Mouse (Mus musculus) hindbrain, embryonic 11.5 days (tissue): ENCODE measurements around the gene Styx. TPM values are rescaled to one million over a fixed set of nuclear protein-coding genes. Genes with fewer than 3 reads are reported as not detected.
"Not testable (repeated sequence)": the region's sequence is repeated elsewhere in the genome, so short reads cannot be mapped to it uniquely, and the experiment has no call there.

ENCODE experiments used
- ATAC-seq: fragments of 200-750 bp; cut with Nextera tagmentation; 2 replicates; pipeline ENCODE4 v1.8.0; 2017; ENCODE audit warnings: mild to moderate bottlenecking, moderate TSS enrichment, moderate library complexity; ENCODE audit not compliant: low FRiP score
- DNase-seq: peaks from one replicate; pipeline ENCODE4 v3.0.0-alpha.2; 2015; ENCODE audit warnings: low spot score
- H3K27ac ChIP-seq: fragments of 300-500 bp; sonication (generic); 2 replicates; pipeline ENCODE4 v1.5.1; 2014; ENCODE audit warnings: mild to moderate bottlenecking, low read depth, low read length
- H3K27me3 ChIP-seq: fragments of 300-500 bp; sonication (generic); 2 replicates; pipeline ENCODE4 v1.6.1; 2014; ENCODE audit warnings: mild to moderate bottlenecking, low read length, moderate library complexity, mixed read lengths; ENCODE audit not compliant: control insufficient read depth, insufficient read depth
- H3K36me3 ChIP-seq: fragments of 300-500 bp; sonication (generic); 2 replicates; pipeline ENCODE4 v1.6.1; 2014; ENCODE audit warnings: mild to moderate bottlenecking, low read length, moderate library complexity, mixed read lengths; ENCODE audit not compliant: control insufficient read depth, insufficient read depth
- H3K4me1 ChIP-seq: fragments of 300-500 bp; sonication (generic); replicated peaks from 2 replicates; pipeline ENCODE4 v1.6.1; 2014; ENCODE audit warnings: low read length, mixed read lengths; ENCODE audit not compliant: control insufficient read depth, insufficient read depth
- H3K4me2 ChIP-seq: fragments of 300-500 bp; sonication (generic); replicated peaks from 2 replicates; pipeline ENCODE4 v1.6.1; 2014; ENCODE audit warnings: mild to moderate bottlenecking, low read depth, low read length
- H3K4me3 ChIP-seq: fragments of 300-500 bp; sonication (generic); 2 replicates; pipeline ENCODE4 v1.5.1; 2014; ENCODE audit warnings: low read depth, low read length
- H3K9ac ChIP-seq: fragments of 300-500 bp; sonication (generic); 2 replicates; pipeline ENCODE4 v1.6.1; 2014; ENCODE audit warnings: low read depth, low read length
- H3K9me3 ChIP-seq: fragments of 300-500 bp; sonication (generic); 2 replicates; pipeline ENCODE4 v1.6.1; 2016; ENCODE audit warnings: low read length; ENCODE audit not compliant: control insufficient read depth
- WGBS: fragments of 180-500 bp; shearing (Covaris S2); extraction: QIAGEN DNeasy Blood & Tissue Kit; methylation state at CpG from one replicate; pipeline ENCODE4 v1.1.7; 2014; 5-methylcytosine and 5-hydroxymethylcytosine counted together
- polyA plus RNA-seq: library from polyadenylated mRNA; unstranded; fragments of >200 nt; fragmentation: Nextera tagmentation; extraction: Ambion mirVana; gene quantifications from 2 replicates; pipeline ENCODE4 v1.2.1, GENCODE M21; 2014

Gene Styx
- polyA plus RNA-seq, 1 experiment from 2014 or later: 51.6 TPM

- H3K27ac ChIP-seq: peak overlapping the region; percentile 68
- 26% methylated on average over 10 of the region's 10 CpGs for WGBS
- ATAC-seq (peak; percentile 61), DNase-seq (peak; percentile 38)
- peaks cover 4% of the 10 kb centered on the region; the same call in 1 of the 2 replicates for H3K4me1 ChIP-seq
- H3K9ac ChIP-seq: peak overlapping the region; percentile 24; the same call in 1 of the 2 replicates
- H3K9me3 ChIP-seq: no peaks in the 10 kb centered on the region
- no peaks in the 10 kb centered on the region for H3K27me3 ChIP-seq
- no peak overlapping the region for H3K4me2 ChIP-seq
- no peak overlapping the region for H3K4me3 ChIP-seq
- H3K36me3 ChIP-seq: 0 out of 2 replicates have a peak, but pooled peaks cover 4% of the 10 kb centered on the region
Observed at GRCm38 (mm10) chr14:45462875-45463475, 112.1 kb downstream of the Styx start.

DNA sequence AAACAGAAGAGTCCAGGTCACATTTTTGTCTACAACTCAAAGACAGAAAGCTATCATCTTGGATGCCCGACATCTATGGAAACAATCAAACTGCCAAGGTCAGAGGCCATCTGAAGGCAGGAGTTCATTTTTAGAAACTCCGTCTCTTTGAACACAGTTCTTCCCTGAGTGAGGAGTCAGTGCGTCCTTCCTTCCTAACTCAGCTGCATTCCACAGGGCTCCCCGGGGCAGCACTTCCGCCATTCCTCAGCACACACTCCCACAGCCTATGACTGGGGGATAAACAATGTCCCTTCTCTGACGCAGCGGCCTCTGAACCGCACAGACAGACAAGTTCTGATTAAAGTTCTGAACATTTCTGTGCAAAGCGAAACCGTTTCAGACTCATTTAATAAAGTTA lies 112.7 kb downstream of the Styx start:
- Histone ChIP-seq H3K4me1 (peaks cover 4% of the 10 kb centered on the region; the same call in 1 of the 2 replicates), H3K9me3 (no peaks in the 10 kb centered on the region), H3K27me3 (no peaks in the 10 kb centered on the region), H3K27ac (peak overlapping the region; percentile 68), H3K4me2 (no peak overlapping the region), H3K9ac (0 out of 2 replicates have a peak overlapping the region, but pooled peaks have one; percentile 24), H3K4me3 (no peak overlapping the region), H3K36me3 (0 out of 2 replicates have a peak, but pooled peaks cover 5% of the 10 kb centered on the region)
- DNase-seq (peak; percentile 54), ATAC-seq (no peak; the same call in 1 of the 2 replicates)
- WGBS: 10% methylated on average over 10 of the region's 10 CpGs

- DNase-seq (no peak), ATAC-seq (no peak)
- H3K36me3 ChIP-seq: peaks cover 9% of the 10 kb centered on the region; the same call in 1 of the 2 replicates
- H3K27me3 ChIP-seq: no peaks in the 10 kb centered on the region
- H3K9me3 ChIP-seq: peaks cover under 1% of the 10 kb centered on the region; the same call in 1 of the 2 replicates
- H3K4me2 ChIP-seq: no peak overlapping the region
- 69% methylated on average over 19 of the region's 19 CpGs for WGBS
- no peak overlapping the region for H3K9ac ChIP-seq
- no peak overlapping the region for H3K27ac ChIP-seq
- no peak overlapping the region for H3K4me3 ChIP-seq
- H3K4me1 ChIP-seq: peaks cover 4% of the 10 kb centered on the region; the same call in 1 of the 2 replicates
Observed at GRCm38 (mm10) chr14:45464036-45465035, 113.4 kb downstream of the Styx start.

GRCm38 (mm10) chr14:45466371-45466770 lies 115.5 kb downstream of the Styx start:
- H3K4me3 ChIP-seq, H3K4me2 ChIP-seq, H3K27me3 ChIP-seq, H3K4me1 ChIP-seq, H3K9ac ChIP-seq, H3K27ac ChIP-seq, H3K9me3 ChIP-seq, DNase-seq, ATAC-seq: not testable (repeated sequence)
- peaks cover 12% of the 10 kb centered on the region; the same call in 1 of the 2 replicates for H3K36me3 ChIP-seq
- WGBS: 96% methylated on average over 8 of the region's 8 CpGs

DNA sequence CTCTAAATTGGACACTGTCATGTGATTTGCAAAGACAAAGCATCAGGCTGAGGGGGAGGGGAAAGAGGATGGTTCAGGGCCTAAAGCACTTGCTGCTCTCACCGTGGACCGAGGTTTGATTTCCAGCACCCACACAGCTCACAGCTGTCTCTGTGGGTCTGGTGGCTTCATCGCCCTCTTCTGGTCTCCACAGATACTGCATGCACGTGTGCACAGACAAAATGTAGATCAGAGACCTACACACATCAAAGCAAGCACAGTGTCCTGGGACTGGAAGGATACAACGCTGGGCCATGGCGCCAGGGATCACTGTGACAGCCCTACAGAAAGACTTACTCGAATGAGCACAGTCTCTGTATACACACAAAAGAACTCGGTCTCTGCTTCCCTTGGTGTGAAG lies 118.6 kb downstream of the Styx start:
- H3K9me3 ChIP-seq: peaks cover 3% of the 10 kb centered on the region; the same call in 1 of the 2 replicates
- ATAC-seq (no peak), DNase-seq (no peak)
- H3K4me2 ChIP-seq: no peak overlapping the region
- H3K9ac ChIP-seq: no peak overlapping the region
- peaks cover 12% of the 10 kb centered on the region; the same call in 1 of the 2 replicates for H3K36me3 ChIP-seq
- H3K27ac ChIP-seq: no peak overlapping the region
- H3K4me3 ChIP-seq: no peak overlapping the region
- WGBS: 86% methylated on average over 8 of the region's 8 CpGs
- no peaks in the 10 kb centered on the region for H3K4me1 ChIP-seq
- H3K27me3 ChIP-seq: no peaks in the 10 kb centered on the region

Other genes starting within 250 kb of the Styx start
- 9.6 and 10.0 TPM in 2 replicates for gene Gpr137c, start 131.4 kb upstream of the Styx start, polyA plus RNA-seq
- gene Txndc16, start 130.8 kb upstream of the Styx start, polyA plus RNA-seq: 23.3 and 24.9 TPM in 2 replicates
- gene Ero1l, start 32.3 kb upstream of the Styx start, polyA plus RNA-seq: 32.2 and 33.9 TPM in 2 replicates
- gene Psmc6, start 21.3 kb upstream of the Styx start, polyA plus RNA-seq: 253 and 263 TPM in 2 replicates
- gene Gnpnat1, start 53.8 kb downstream of the Styx start, polyA plus RNA-seq: 41.7 and 44.5 TPM in 2 replicates
- gene Fermt2, start 179.0 kb downstream of the Styx start, polyA plus RNA-seq: 74.4 and 88.1 TPM in 2 replicates